Mouse (Mus musculus): ENCODE data around the gene Acer2.
"Not testable (repeated sequence)": the region's sequence is repeated elsewhere in the genome, so short reads cannot be mapped to it uniquely, and the experiment has no call there.

Acer2 gene

DNA sequence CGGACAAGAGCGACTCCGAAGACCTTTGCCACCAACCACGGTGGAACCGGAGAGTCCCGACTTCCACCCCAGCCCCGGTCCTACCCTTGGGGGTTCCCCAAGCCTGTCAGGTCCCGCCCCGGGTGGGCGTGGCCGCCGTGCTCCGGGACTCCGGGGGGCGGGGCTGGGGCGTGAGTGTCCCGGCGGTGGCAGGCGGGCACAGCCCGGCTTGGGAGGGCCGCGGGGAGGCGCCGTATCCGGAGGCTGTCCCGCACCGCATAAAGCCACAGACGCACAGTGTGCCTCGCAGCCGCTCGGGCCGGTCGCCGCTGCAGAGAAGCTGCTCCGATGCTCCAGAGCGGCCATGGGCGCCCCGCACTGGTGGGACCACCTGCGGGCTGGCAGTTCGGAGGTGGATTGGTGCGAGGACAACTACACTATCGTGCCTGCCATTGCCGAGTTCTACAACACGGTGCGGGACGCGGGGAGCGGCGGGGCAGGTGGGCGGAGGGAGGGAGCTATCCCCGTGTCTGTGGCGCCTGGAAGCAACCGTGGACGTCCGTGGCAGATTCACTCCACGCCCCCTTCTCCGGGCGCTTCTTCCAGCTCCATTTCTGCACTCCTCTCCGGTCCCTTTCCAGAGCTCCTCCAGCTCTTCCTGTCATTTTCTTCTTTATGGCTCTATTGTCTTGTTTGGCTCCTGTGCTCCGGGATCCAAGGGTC is at the start of gene Acer2:
Gene Acer2, plus strand, starts transcription at position 251 of the 702 bp plus-strand sequence.
- peak; percentile 86 for DNase-seq

DNA sequence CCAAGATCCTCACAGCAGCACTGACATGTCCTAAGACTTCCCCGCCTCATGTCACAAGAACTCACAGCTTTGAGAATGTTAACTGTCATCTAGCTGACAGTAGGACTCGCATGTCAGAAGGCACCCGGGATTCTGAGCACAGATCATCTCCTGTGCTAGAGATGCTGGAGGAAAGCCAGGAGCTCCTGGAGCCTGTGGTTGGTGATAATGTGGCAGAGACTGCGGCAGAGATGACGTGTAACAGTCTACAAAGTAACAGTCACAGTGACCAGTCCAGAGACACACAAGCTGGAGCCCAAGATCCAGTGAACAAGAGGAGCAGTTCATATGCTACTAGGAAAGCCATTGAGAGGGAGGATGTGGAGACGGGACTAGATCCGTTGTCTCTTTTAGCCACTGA is 49.1 kb upstream of the Acer2 start:
- DNase-seq: no peak

DNA sequence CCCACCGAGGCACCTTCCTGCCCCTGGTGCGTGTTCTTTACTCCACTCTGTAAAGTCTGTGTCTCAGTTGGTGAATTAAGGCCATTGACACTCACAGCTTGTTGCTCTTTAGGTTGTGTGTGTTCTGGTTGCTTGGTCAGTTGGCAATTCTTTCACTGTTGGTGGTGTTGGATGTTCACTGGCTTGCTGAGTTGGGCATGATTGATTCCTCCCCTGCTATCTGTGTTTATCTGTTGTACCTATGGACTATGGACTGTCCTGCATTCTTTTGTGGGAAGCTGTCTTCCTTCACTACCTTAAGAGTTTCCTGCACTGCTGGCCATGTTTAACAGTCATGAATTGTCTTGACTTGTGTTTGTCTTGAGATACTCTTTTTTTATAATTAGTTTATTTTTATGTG is 42.3 kb upstream of the Acer2 start:
- no peak for DNase-seq

- not testable (repeated sequence) for DNase-seq
Measured at GRCm38 (mm10) chr4:86841141-86841540, 33.1 kb upstream of the Acer2 start.

DNA sequence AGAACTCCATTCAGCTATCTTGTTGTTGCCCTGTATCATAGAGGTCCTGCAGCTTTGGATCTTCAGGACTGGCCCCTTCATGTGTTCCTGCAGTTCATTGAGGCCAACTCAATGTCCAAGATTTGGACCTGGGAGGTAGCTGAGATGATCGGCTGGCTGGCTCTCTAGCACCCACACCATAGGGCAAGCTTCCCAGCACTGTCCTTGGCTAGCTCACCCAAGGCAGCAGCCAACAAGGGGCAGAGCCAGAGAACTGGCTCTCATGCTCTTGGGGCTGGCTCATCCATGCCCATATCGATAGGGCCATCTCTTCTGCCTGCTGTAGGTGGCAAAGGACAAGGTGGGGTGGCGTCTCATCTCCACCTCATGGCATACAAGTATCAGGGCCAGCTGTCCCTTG is 28.8 kb upstream of the Acer2 start:
- DNase-seq: no peak

GRCm38 (mm10) chr4:86847246-86847645 is 26.9 kb upstream of the Acer2 start:
- no peak for DNase-seq

- DNase-seq: no peak
Measured at GRCm38 (mm10) chr4:86851331-86851730, 22.9 kb upstream of the Acer2 start.

GRCm38 (mm10) chr4:86852018-86852417 is 22.2 kb upstream of the Acer2 start:
- no peak for DNase-seq

GRCm38 (mm10) chr4:86852813-86853590 is 21.2 kb upstream of the Acer2 start:
- no peak for DNase-seq

DNA sequence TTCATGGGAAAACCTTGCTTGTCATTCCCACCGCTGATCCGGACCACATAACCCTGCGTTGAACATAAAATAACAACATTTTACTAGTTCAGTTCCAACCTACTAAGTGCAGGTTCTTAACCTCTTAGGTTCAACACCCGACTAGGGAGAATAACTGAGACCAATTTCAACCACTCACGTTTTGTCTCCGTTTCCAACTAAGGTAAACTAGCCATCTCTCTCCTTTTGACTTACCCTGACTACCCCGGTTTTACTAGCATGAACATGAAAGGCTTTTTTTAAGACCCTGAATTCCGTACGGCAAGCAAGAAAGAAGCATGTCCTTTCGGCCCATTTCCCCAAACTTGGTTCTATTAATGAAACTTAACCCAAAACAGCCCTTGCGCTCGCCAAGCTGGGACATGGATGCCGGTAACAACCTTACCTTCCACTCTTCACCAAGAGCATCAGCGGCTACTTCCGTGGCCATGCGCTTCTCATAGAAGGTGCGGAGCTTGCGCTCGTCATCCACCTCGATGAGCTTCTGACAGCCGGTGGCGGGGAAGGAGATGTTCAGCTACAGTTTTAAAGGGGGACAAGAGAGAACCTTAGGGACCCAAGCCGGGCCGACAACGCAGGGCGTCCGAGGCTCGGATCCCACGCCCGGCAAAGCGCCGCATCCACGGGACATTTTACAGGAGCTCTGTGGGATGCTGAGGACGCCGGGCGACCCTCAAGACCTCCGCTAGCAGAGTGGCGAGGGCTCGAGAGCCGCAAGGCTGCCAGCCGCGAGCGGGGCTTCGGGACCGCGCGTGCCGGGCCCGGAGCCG is 17.7 kb upstream of the Acer2 start:
- no peak for DNase-seq

- peak; percentile 97 for DNase-seq
Measured at GRCm38 (mm10) chr4:86857113-86858069, 16.8 kb upstream of the Acer2 start, which contains the start of gene Rps6. Rps6 (minus strand) TSS chr4:86857412.

DNA sequence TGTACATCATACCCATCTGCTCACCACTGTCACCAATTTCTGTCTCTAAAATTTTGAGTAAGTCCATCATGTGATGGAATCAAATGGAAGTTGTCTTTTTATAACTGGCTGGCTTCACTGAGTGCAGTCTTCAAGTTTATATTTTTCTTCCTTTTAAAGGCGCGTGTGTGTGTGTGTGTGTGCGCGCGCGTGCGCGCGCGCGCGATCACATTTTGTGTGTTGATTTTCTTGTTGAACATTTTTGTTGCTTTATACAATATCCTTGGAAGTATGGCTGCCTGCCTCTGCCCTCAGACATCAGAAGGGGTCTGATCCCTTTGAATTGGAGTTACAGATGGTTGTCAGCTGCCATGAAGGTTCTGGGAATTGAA is 16.1 kb upstream of the Acer2 start:
- no peak for DNase-seq

- no peak for DNase-seq
Measured at GRCm38 (mm10) chr4:86864087-86864486, 10.1 kb upstream of the Acer2 start.

GRCm38 (mm10) chr4:86871988-86872387 is 2.2 kb upstream of the Acer2 start:
- no peak for DNase-seq

DNA sequence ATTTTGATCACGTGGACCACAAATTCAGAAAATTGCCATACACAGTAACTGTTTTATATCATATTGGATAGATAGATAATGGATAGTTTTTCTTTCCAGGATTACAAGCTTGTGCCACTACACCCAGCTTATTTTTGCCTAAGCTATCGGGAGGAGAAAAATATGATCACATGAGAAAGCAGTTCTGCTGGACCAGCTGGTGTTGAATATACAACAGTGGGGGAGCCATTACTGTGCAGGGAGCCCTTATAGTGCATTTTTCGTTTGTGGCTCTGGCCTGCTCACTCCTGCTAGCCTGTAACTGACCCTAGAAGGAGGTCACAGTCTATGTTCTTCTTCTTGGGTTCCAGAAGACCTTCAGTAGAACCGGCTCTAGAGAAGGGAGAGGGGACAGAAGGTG is 1.1 kb upstream of the Acer2 start:
- DNase-seq: peak; percentile 22

DNA sequence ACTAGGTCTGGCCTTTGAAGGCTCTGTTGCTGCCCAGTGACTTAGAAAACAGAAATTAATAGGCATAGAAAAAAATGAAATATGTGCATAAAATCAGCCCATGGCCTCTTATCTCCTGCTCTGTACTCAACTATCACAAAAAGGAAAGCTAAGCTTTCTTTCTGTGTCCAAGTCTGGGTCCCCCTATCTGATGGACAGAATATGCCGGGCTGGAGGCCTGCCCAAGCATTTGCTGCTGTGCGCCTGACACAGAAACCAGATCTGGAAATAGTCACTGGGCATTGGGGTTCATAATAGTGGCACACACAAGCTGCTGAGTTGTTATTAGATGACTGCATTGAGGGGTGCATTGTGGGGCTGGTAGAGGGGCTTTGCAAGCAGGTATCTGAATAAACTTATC is 5.3 kb downstream of the Acer2 start:
- no peak for DNase-seq

- DNase-seq: no peak
Measured at GRCm38 (mm10) chr4:86881178-86881577, 7.0 kb downstream of the Acer2 start.

- DNase-seq: no peak
Measured at GRCm38 (mm10) chr4:86882413-86882812, 8.2 kb downstream of the Acer2 start.

DNA sequence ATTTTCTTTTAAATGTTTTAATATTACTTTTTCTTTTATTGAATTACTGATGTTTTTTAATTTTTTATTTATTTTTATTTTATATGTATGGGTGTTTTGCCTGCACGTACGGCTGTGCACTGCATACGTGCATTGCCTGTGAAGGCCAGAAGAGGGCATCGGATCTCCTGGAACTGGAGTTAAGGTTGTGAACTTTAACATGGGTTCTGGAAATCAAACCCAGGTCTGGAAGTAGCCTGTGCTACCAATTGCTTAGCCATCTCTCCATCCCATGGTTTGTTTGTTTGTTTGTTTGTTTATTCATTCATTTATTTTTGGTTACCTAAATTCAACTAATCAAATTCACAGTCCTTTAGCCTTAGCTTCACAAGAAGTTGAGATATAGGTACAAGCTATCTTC is 10.7 kb downstream of the Acer2 start:
- no peak for DNase-seq

GRCm38 (mm10) chr4:86885790-86886159 is 11.6 kb downstream of the Acer2 start:
- no peak for DNase-seq

DNA sequence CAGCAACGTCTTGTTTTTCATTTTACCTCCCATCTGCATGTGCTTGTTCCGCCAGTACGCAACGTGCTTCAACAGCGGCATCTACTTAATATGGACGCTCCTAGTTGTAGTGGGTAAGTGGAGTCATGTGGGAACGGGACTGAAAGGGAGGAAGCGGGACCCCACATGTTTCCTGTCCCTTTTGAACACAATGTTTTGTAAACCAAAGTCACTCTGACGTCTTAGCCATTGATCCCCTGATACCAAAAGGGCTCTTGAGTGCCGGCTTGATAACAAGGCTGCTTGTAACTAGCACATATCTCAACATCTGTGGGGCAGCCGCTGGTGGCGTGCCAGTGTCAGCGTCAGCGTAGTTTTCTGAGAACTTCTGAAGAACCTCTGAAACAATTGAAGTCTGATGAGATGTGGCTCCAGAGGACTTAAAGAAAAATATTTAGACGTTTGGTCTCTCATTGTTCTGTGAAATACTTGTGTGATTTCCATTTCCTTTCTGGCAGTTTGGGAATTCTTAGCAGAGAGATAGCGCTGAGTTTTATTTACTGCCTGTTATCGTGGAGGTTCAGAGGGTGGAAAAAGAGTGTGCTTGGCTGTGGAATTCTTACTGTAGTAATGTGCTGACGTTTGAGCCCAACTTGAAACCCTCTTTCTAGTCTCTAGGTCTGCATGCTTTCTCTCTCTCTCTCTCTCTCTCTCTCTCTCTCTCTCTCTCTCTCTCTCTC is 12.1 kb downstream of the Acer2 start:
- DNase-seq: no peak

GRCm38 (mm10) chr4:86887879-86888278 is 13.7 kb downstream of the Acer2 start:
- DNase-seq: no peak
